Mouse (Mus musculus) liver, postnatal 0 days (tissue): ENCODE measurements around the gene Antxr2. TPM values are rescaled to one million over a fixed set of nuclear protein-coding genes. Genes with fewer than 3 reads are reported as not detected.

ENCODE experiments used
- ATAC-seq: fragments of 200-750 bp; cut with Nextera tagmentation; 2 replicates; pipeline ENCODE4 v1.8.0; 2017; ENCODE audit warnings: mild to moderate bottlenecking, moderate library complexity
- DNase-seq: peaks from one replicate; pipeline ENCODE4 v3.0.0-alpha.2; 2016
- H3K27ac ChIP-seq: fragments of 300-500 bp; sonication (generic); 2 replicates; pipeline ENCODE4 v1.5.1; 2014; ENCODE audit warnings: antibody characterized with exemption, moderate library complexity, mild to moderate bottlenecking, low read depth
- H3K27me3 ChIP-seq: fragments of 300-500 bp; sonication (generic); 2 replicates; pipeline ENCODE4 v1.6.1; 2014; ENCODE audit warnings: low read length, control low read depth, mixed read lengths; ENCODE audit not compliant: insufficient read depth
- H3K36me3 ChIP-seq: fragments of 300-500 bp; sonication (generic); replicated peaks from 2 replicates; pipeline ENCODE4 v1.6.1; 2014; ENCODE audit warnings: mild to moderate bottlenecking, control low read depth, low read length, moderate library complexity, mixed read lengths; ENCODE audit not compliant: insufficient read depth
- H3K4me1 ChIP-seq: fragments of 300-500 bp; sonication (generic); 2 replicates; pipeline ENCODE4 v1.6.1; 2014; ENCODE audit warnings: antibody characterized with exemption, mild to moderate bottlenecking, control low read depth; ENCODE audit not compliant: insufficient read depth
- H3K4me2 ChIP-seq: fragments of 300-500 bp; sonication (generic); 2 replicates; pipeline ENCODE4 v1.6.1; 2014; ENCODE audit warnings: low read depth, mild to moderate bottlenecking, low read length, moderate library complexity, mixed read lengths
- H3K4me3 ChIP-seq: fragments of 300-500 bp; sonication (generic); 2 replicates; pipeline ENCODE4 v1.5.1; 2014; ENCODE audit warnings: low read depth, low read length
- H3K9ac ChIP-seq: fragments of 300-500 bp; sonication (generic); replicated peaks from 2 replicates; pipeline ENCODE4 v1.6.1; 2014; ENCODE audit warnings: mild to moderate bottlenecking, moderate library complexity
- H3K9me3 ChIP-seq: fragments of 300-500 bp; sonication (generic); 2 replicates; pipeline ENCODE4 v1.6.1; 2016; ENCODE audit warnings: mild to moderate bottlenecking, control low read depth, low read length, mixed read lengths
- CTCF ChIP-seq: sonication (generic); IDR thresholded peaks from 2 replicates; pipeline ENCODE4 v1.5.1; 2016; ENCODE audit warnings: antibody characterized with exemption, low read depth
- EP300 ChIP-seq: IDR thresholded peaks from 2 replicates; pipeline ENCODE4 v1.6.1; 2016; ENCODE audit warnings: antibody characterized with exemption, low read depth, mild to moderate bottlenecking
- WGBS: fragments of 180-500 bp; shearing (Covaris S2); extraction: QIAGEN DNeasy Blood & Tissue Kit; methylation state at CpG from one replicate; pipeline ENCODE4 v1.1.7; 2014; ENCODE audit not compliant: insufficient replicate concordance; 5-methylcytosine and 5-hydroxymethylcytosine counted together
- polyA plus RNA-seq: library from polyadenylated mRNA; unstranded; fragments of >200 nt; fragmentation: Nextera tagmentation; extraction: Ambion mirVana; gene quantifications from 2 replicates; pipeline ENCODE4 v1.2.1, GENCODE M21; 2015

Antxr2 gene
- polyA plus RNA-seq, 1 experiment from 2014 or later, result 5.8 TPM

DNA sequence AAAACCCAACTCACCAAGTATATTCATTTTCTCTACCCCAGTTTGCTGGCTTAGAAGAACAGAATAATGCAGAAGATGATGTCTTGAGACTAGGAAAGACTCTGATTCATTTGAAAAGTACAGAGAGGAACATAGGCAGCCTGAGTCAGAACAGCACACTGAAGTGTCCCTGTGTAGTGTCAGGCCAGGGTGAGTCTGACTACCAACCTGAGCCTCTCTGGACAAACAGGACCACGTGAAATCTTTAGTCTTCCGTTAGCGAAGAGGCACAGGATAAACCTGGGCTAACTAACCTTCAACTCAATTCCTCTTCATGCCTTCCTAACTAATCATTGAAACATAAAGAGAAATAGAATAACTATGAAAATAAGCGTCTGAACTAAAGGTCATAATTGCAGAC is 9.3 kb downstream of the Antxr2 start:
- H3K36me3 ChIP-seq, result peaks cover 13% of the 10 kb centered on the region; the same call in 1 of the 2 replicates
- ATAC-seq (no peak), DNase-seq (no peak)
- H3K9me3 ChIP-seq, result no peaks in the 10 kb centered on the region
- H3K4me1 ChIP-seq, result peaks cover 2% of the 10 kb centered on the region; the same call in 1 of the 2 replicates
- H3K27me3 ChIP-seq, result no peaks in the 10 kb centered on the region
- no peak overlapping the region for H3K4me2 ChIP-seq
- H3K27ac ChIP-seq, result no peak overlapping the region
- TF ChIP-seq CTCF, result no peak
- no peak for TF ChIP-seq EP300
- no peak overlapping the region for H3K4me3 ChIP-seq
- no peak overlapping the region for H3K9ac ChIP-seq
- 79% methylated on average over 4 of the region's 4 CpGs for WGBS

DNA sequence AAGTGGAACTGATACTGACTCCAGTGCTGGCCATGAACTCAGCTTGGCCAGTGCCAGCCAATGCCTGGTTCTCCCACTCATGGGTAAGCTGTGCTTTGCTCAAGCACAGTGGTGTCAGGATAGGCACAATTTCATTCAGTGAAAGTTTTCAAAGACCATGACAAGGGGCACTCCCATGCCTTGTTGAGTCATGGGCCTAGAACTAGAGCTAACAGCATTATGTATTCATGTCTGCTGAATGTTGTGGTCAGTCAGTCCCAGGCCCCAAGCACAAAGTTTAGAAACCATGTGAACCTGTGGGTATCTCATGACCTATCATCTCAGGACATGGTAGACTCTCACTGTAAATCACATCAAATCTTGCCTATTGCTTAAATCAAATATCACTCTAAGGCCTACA is 10.2 kb downstream of the Antxr2 start:
- H3K4me2 ChIP-seq, result no peak overlapping the region
- H3K4me1 ChIP-seq, result peaks cover 2% of the 10 kb centered on the region; the same call in 1 of the 2 replicates
- H3K36me3 ChIP-seq, result peaks cover 9% of the 10 kb centered on the region; the same call in 1 of the 2 replicates
- no peaks in the 10 kb centered on the region for H3K27me3 ChIP-seq
- ATAC-seq, result no peak
- TF ChIP-seq EP300 (no peak), CTCF (no peak)
- no peak overlapping the region for H3K27ac ChIP-seq
- DNase-seq, result no peak
- no peaks in the 10 kb centered on the region for H3K9me3 ChIP-seq
- H3K9ac ChIP-seq, result no peak overlapping the region
- no peak overlapping the region for H3K4me3 ChIP-seq

DNA sequence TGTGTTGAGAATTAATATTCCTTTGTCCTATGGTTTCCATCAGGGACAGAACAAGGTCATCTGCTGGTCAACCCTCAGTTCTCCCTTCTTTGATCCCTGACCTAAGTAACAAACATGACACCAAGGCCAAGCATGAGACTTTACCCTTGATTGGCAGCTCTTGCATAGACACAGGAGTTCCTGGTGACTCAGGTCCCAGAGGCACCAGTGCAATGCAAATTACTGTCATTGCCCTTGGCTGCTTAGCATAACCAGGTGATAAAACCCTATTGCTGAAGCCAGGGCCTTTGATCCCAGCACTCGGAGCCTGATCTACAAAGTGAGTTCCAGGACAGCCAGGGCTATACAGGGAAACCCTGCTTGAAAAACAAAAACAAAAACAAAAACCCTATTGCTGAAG is 11.4 kb downstream of the Antxr2 start:
- Histone ChIP-seq H3K27me3 (no peaks in the 10 kb centered on the region), H3K9me3 (no peaks in the 10 kb centered on the region), H3K36me3 (peaks cover 5% of the 10 kb centered on the region; the same call in 1 of the 2 replicates), H3K4me1 (peaks cover 2% of the 10 kb centered on the region; the same call in 1 of the 2 replicates), H3K27ac (no peak overlapping the region), H3K9ac (no peak overlapping the region), H3K4me2 (no peak overlapping the region), H3K4me3 (no peak overlapping the region)
- DNase-seq, result no peak
- WGBS, result 77% methylated on average over 1 of the region's 1 CpGs
- no peak for ATAC-seq
- TF ChIP-seq CTCF (no peak), EP300 (no peak)

DNA sequence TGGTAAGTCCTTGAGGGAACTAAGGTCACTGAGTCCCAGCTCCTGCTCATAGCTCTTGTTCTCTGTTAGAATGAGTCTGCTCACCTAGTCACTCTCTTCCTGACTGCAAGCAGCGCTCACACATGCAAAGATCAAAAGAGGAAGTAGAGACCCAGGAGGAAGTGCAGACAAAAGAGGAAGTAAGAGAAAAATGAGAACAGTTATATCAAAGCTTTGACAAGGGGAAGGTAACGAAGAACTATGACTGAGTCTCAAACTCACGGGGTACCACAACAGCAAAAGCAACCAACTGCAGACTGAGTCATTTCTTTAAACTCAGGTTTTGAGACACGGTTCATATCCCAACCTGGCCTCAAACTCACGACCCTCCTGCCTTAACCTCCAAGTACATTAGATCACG is 12.7 kb downstream of the Antxr2 start:
- Histone ChIP-seq H3K9me3 (no peaks in the 10 kb centered on the region), H3K4me3 (no peak overlapping the region), H3K27ac (0 out of 2 replicates have a peak overlapping the region, but pooled peaks have one; percentile 8), H3K27me3 (no peaks in the 10 kb centered on the region), H3K4me1 (peaks cover 2% of the 10 kb centered on the region; the same call in 1 of the 2 replicates), H3K9ac (no peak overlapping the region), H3K4me2 (no peak overlapping the region), H3K36me3 (peaks cover 5% of the 10 kb centered on the region; the same call in 1 of the 2 replicates)
- 39% methylated on average over 6 of the region's 6 CpGs for WGBS
- TF ChIP-seq EP300 (no peak), CTCF (no peak)
- DNase-seq (no peak), ATAC-seq (peak; percentile 56)

DNA sequence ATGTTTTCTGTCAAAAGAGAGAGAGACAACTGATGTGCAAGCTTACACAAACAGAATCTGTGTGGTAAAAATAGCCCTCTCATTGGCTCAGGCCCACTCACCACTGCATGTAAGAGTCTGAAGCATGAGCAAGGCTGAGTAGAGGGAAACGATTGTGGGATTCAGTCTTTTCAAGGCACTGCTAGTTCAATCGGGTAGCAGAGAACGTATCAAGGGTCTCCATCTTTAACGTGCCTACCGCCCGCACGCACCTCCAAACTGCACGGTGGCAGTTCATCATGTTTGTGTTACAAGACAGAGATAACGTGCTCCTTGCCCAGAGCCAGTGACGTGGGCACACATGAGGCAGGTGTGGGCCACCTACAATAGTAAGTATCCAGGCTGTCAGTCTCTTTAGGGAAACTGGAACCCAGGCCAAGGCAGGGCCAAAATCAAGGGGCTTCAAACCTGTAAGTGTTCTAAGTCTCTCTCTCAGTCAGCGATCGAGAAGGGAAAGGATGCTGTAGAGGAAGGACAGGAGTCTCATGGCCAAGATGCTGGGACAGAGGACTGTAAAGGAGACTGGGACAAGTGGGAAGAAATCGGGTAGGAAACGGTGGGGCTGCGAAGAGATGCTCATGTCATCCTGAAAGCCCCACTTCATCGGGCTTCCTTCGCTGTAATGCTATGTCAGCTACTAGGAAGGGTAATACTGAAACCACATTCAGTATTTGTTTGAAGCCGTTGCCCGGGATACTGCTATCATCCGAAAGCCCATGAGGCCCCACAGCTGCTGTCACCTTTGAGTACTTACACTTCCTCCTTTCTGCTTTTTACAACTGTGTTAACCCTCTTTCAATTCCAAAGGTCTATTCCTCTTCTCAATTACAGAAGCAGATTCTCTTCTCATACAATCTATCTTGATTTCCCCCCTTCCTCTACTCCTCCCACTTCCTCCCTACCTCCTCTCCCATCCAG is 14.3 kb downstream of the Antxr2 start:
- Histone ChIP-seq H3K4me2 (peak overlapping the region; percentile 34; the same call in 1 of the 2 replicates), H3K9ac (no peak overlapping the region), H3K4me1 (peaks cover 2% of the 10 kb centered on the region; the same call in 1 of the 2 replicates), H3K9me3 (no peaks in the 10 kb centered on the region), H3K36me3 (peaks cover 5% of the 10 kb centered on the region; the same call in 1 of the 2 replicates), H3K27me3 (no peaks in the 10 kb centered on the region), H3K4me3 (no peak overlapping the region), H3K27ac (peak overlapping the region; percentile 55; the same call in 1 of the 2 replicates)
- 54% methylated on average over 20 of the region's 20 CpGs for WGBS
- no peak for TF ChIP-seq EP300
- no peak for TF ChIP-seq CTCF
- DNase-seq (peak; percentile 38), ATAC-seq (peak; percentile 62)

DNA sequence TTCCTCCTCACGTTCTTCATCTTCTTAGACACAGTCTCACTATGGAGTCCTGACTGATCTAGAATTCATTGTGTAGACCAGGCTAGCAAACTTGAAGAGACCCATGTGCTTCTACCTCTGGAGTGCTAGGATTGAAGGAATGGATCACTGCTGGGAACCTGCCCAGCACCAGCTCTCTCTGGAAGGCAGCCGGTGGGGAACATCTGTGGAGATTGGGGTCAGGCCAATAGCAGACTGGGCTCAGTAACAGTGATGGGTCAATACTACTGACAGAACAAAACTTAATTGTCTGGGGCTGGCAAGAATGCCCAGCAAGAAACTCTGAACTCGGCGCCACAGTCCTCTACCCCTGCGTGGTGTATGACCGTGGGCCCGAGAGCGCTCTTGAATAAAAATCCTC is 25.1 kb downstream of the Antxr2 start:
- H3K4me2 ChIP-seq, result no peak overlapping the region
- no peak overlapping the region for H3K9ac ChIP-seq
- no peaks in the 10 kb centered on the region for H3K27me3 ChIP-seq
- no peaks in the 10 kb centered on the region for H3K9me3 ChIP-seq
- no peak for DNase-seq
- no peak overlapping the region for H3K27ac ChIP-seq
- TF ChIP-seq CTCF, result no peak
- no peak for TF ChIP-seq EP300
- no peak for ATAC-seq
- 89% methylated on average over 8 of the region's 8 CpGs for WGBS
- peaks cover 11% of the 10 kb centered on the region; the same call in 1 of the 2 replicates for H3K36me3 ChIP-seq
- H3K4me1 ChIP-seq, result no peaks in the 10 kb centered on the region
- H3K4me3 ChIP-seq, result no peak overlapping the region
